In genomic region chr9:29771071-29771785, GRCm38 (mm10) we compare ENCODE assay signal across 13 mouse cellular contexts.
DNase-seq lines count a peak whose midpoint lies in the region; ATAC-seq and TF ChIP-seq lines count a peak whose summit lies in the region.
"Had no signal": no experiment of that assay in that cellular context is flagged by ENCODE, and none has a peak within 500 bp of the region (broad histone marks: within the 10 kb centered on the region; RNA-seq: fewer than 3 reads in every experiment).

No protein-coding gene starts in this region.

- no peak for DNase-seq in frontal cortex, adult 2 months (ENCODE audit: extremely low spot score in 1 of 2, low spot score in 1 of 2)
- no peak for DNase-seq in midbrain, embryonic 10.5 days (ENCODE audit: low spot score)
- no peak for DNase-seq in midbrain, embryonic 11.5 days (ENCODE audit: low spot score, missing footprints)
- no peak for DNase-seq in urinary bladder, postnatal 14 days (ENCODE audit: low spot score)
- DNase-seq: adrenal gland, postnatal 25 days; gastrocnemius, postnatal 25 days; right cerebral cortex, postnatal 4 days had no signal

- 52% methylated on average over 23 of the region's 23 CpGs for WGBS in intestine, embryonic 15.5 days
- 58% methylated on average over 23 of the region's 23 CpGs for WGBS in intestine, postnatal 0 days
- WGBS in midbrain, embryonic 10.5 days = 88% methylated on average over 23 of the region's 23 CpGs
- WGBS in midbrain, embryonic 11.5 days = 81% methylated on average over 23 of the region's 23 CpGs
- WGBS in stomach, embryonic 16.5 days = 37% methylated on average over 23 of the region's 23 CpGs

- no peak overlapping the region for H3K4me3 ChIP-seq in intestine, embryonic 15.5 days (replicated peaks)
- H3K4me3 ChIP-seq in intestine, postnatal 0 days (ENCODE audit: low read depth, low read length) = no peak overlapping the region
- H3K4me3 ChIP-seq in midbrain, embryonic 10.5 days = no peak overlapping the region
- no peak overlapping the region for H3K4me3 ChIP-seq in midbrain, embryonic 11.5 days (ENCODE audit: low read depth, low read length)
- no peak overlapping the region for H3K4me3 ChIP-seq in stomach, embryonic 16.5 days (replicated peaks; ENCODE audit: low read length)
- H3K4me3 ChIP-seq: neural tube, embryonic 12.5 days had no signal

- H3K27me3 ChIP-seq in intestine, embryonic 15.5 days (replicated peaks) = no peaks in the 10 kb centered on the region
- H3K27me3 ChIP-seq in intestine, postnatal 0 days (replicated peaks; ENCODE audit: control insufficient read depth, insufficient read depth, low read length) = no peaks in the 10 kb centered on the region
- no peaks in the 10 kb centered on the region for H3K27me3 ChIP-seq in midbrain, embryonic 10.5 days (ENCODE audit: low read depth, poor library complexity, severe bottlenecking)
- no peaks in the 10 kb centered on the region for H3K27me3 ChIP-seq in midbrain, embryonic 11.5 days (ENCODE audit: control insufficient read depth, insufficient read depth, low read length)
- H3K27me3 ChIP-seq in stomach, embryonic 16.5 days (ENCODE audit: control insufficient read depth, insufficient read depth, low read length) = no peaks in the 10 kb centered on the region
- H3K27me3 ChIP-seq: neural tube, embryonic 12.5 days had no signal

- no peak overlapping the region for H3K27ac ChIP-seq in intestine, embryonic 15.5 days
- H3K27ac ChIP-seq in intestine, postnatal 0 days (ENCODE audit: low read depth, low read length) = no peak overlapping the region
- peak overlapping the region; percentile 46; the same call in 1 of the 2 replicates for H3K27ac ChIP-seq in midbrain, embryonic 10.5 days (replicated peaks)
- H3K27ac ChIP-seq in midbrain, embryonic 11.5 days (ENCODE audit: low read depth, low read length) = no peak overlapping the region
- H3K27ac ChIP-seq in stomach, embryonic 16.5 days (ENCODE audit: low read length) = no peak overlapping the region
- H3K27ac ChIP-seq: neural tube, embryonic 12.5 days had no signal

- no peaks in the 10 kb centered on the region for H3K36me3 ChIP-seq in intestine, embryonic 15.5 days
- H3K36me3 ChIP-seq in intestine, postnatal 0 days (ENCODE audit: control insufficient read depth, insufficient read depth) = no peaks in the 10 kb centered on the region
- H3K36me3 ChIP-seq in midbrain, embryonic 10.5 days = no peaks in the 10 kb centered on the region
- no peaks in the 10 kb centered on the region for H3K36me3 ChIP-seq in midbrain, embryonic 11.5 days (ENCODE audit: control insufficient read depth, insufficient read depth, low read length)
- H3K36me3 ChIP-seq in stomach, embryonic 16.5 days (ENCODE audit: control insufficient read depth, insufficient read depth, low read length) = no peaks in the 10 kb centered on the region
- H3K36me3 ChIP-seq: neural tube, embryonic 12.5 days had no signal

- H3K4me2 ChIP-seq in intestine, embryonic 15.5 days (replicated peaks) = peak overlapping the region; percentile 18
- H3K4me2 ChIP-seq in intestine, postnatal 0 days (replicated peaks; ENCODE audit: low read depth) = no peak overlapping the region
- H3K4me2 ChIP-seq in midbrain, embryonic 11.5 days = no peak overlapping the region
- H3K4me2 ChIP-seq in stomach, embryonic 16.5 days (ENCODE audit: low read depth, low read length) = peak overlapping the region; percentile 27; the same call in 1 of the 2 replicates
- H3K4me2 ChIP-seq: neural tube, embryonic 12.5 days had no signal

- H3K9me3 ChIP-seq in intestine, embryonic 15.5 days = no peaks in the 10 kb centered on the region
- no peaks in the 10 kb centered on the region for H3K9me3 ChIP-seq in intestine, postnatal 0 days (ENCODE audit: control insufficient read depth)
- no peaks in the 10 kb centered on the region for H3K9me3 ChIP-seq in midbrain, embryonic 10.5 days (replicated peaks)
- H3K9me3 ChIP-seq in midbrain, embryonic 11.5 days (ENCODE audit: control insufficient read depth, low read length) = no peaks in the 10 kb centered on the region
- H3K9me3 ChIP-seq in stomach, embryonic 16.5 days (replicated peaks; ENCODE audit: control insufficient read depth, low read length) = no peaks in the 10 kb centered on the region
- H3K9me3 ChIP-seq: neural tube, embryonic 12.5 days had no signal

- no peak for TF ChIP-seq CTCF in intestine, postnatal 0 days (IDR thresholded peaks at IDR 0.05; ENCODE audit: low read depth)

- no peak overlapping the region for H3K9ac ChIP-seq in intestine, embryonic 15.5 days
- H3K9ac ChIP-seq in intestine, postnatal 0 days (ENCODE audit: low read depth, low read length) = no peak overlapping the region
- no peak overlapping the region for H3K9ac ChIP-seq in midbrain, embryonic 11.5 days (ENCODE audit: low read length)
- H3K9ac ChIP-seq in stomach, embryonic 16.5 days (ENCODE audit: low read length) = no peak overlapping the region
- H3K9ac ChIP-seq: neural tube, embryonic 12.5 days had no signal

- peak; percentile 14; the same call in 1 of the 2 replicates for ATAC-seq in frontal cortex, adult (ENCODE audit: low TSS enrichment)
- ATAC-seq in intestine, embryonic 15.5 days = no peak
- no peak for ATAC-seq in intestine, postnatal 0 days
- no peak for ATAC-seq in midbrain, embryonic 11.5 days (ENCODE audit: low FRiP score)
- ATAC-seq in stomach, embryonic 16.5 days (ENCODE audit: insufficient read depth, low FRiP score) = no peak
- ATAC-seq: forebrain, embryonic 16.5 days had no signal

- H3K4me1 ChIP-seq in intestine, embryonic 15.5 days (replicated peaks) = no peaks in the 10 kb centered on the region
- H3K4me1 ChIP-seq in intestine, postnatal 0 days (replicated peaks; ENCODE audit: control insufficient read depth, insufficient read depth, low read length) = no peaks in the 10 kb centered on the region
- H3K4me1 ChIP-seq in midbrain, embryonic 10.5 days = peaks cover 34% of the 10 kb centered on the region
- H3K4me1 ChIP-seq in midbrain, embryonic 11.5 days (ENCODE audit: control insufficient read depth, insufficient read depth, low read length) = no peaks in the 10 kb centered on the region
- H3K4me1 ChIP-seq in stomach, embryonic 16.5 days (ENCODE audit: control insufficient read depth, insufficient read depth, low read length) = no peaks in the 10 kb centered on the region; the same call in 1 of the 2 replicates
- H3K4me1 ChIP-seq: neural tube, embryonic 12.5 days had no signal

Comparison
In these comparisons a context has a peak if more than half of its experiments do, and no peak if none do; other contexts are left out.
1. H3K4me2 ChIP-seq: peak in intestine, embryonic 15.5 days (single experiment) and stomach, embryonic 16.5 days (single experiment); none in intestine, postnatal 0 days (single experiment) and midbrain, embryonic 11.5 days (single experiment).